Mouse (Mus musculus) lung, adult 2 months (tissue): ENCODE results near the gene Lrch3. TPM values are rescaled to one million over a fixed set of nuclear protein-coding genes. Genes with fewer than 3 reads are reported as not detected.

Experiments
- DNase-seq: peaks from one replicate; pipeline ENCODE4 v3.0.0; 2022
- H3K4me1 ChIP-seq: fragments of 200-500 bp; 2 replicates; pipeline ENCODE4 v1.6.1; 2011; ENCODE audit warnings: low read length; ENCODE audit not compliant: control insufficient read depth, insufficient read depth
- H3K4me3 ChIP-seq: fragments of 200-500 bp; replicated peaks from 2 replicates; pipeline ENCODE3; 2011; ENCODE audit warnings: low read depth, mild to moderate bottlenecking, control low read depth, low read length; ENCODE audit errors: extremely low read depth
- CTCF ChIP-seq: fragments of 200-500 bp; IDR thresholded peaks from 2 replicates; pipeline ENCODE4 v1.5.1; 2011; ENCODE audit warnings: mild to moderate bottlenecking, low read length, control low read depth; ENCODE audit not compliant: insufficient read depth
- POLR2A ChIP-seq: fragments of 200-500 bp; IDR thresholded peaks from 2 replicates; pipeline ENCODE4 v1.6.1; 2011; ENCODE audit warnings: low read depth, mild to moderate bottlenecking, control low read depth, low read length, borderline replicate concordance; ENCODE audit errors: extremely low read depth
- WGBS: fragments of 180-500 bp; shearing (Covaris S2); methylation state at CpG from one replicate; pipeline ENCODE4 v1.1.7; 2018; 5-methylcytosine and 5-hydroxymethylcytosine counted together
- polyA plus RNA-seq: library from polyadenylated mRNA; depleted of rRNA; stranded (reverse); fragments of >200 nt; gene quantifications from 2 replicates; pipeline ENCODE4 v1.2.3, GENCODE M21; 2012

The Lrch3 gene
- polyA plus RNA-seq, 1 experiment, result 40.3 TPM

DNA sequence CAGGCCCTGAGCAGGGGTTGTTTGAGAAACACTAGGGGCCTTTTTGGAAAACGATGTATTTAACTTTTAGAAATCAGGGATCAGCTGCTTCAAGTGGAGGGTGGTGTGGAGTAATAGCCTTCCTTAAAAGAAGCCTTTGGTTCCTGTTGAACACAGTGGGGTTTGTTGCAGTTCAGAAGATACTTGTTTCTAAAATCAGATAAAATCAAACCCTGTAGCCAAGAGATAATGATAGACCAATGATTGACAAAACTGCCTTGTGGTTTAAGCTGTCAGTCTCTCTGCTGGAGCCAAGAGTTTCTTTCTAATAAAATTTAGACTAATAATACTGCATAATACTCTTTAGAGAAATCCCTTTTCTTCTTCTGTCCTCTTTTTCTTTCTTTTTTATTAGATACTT is 66.3 kb downstream of the Lrch3 start:
- TF ChIP-seq CTCF, result no peak
- TF ChIP-seq POLR2A, result no peak
- WGBS, result 70% methylated on average over 1 of the region's 1 CpGs
- H3K4me3 ChIP-seq, result no peak overlapping the region
- DNase-seq, result no peak
- no peaks in the 10 kb centered on the region for H3K4me1 ChIP-seq

DNA sequence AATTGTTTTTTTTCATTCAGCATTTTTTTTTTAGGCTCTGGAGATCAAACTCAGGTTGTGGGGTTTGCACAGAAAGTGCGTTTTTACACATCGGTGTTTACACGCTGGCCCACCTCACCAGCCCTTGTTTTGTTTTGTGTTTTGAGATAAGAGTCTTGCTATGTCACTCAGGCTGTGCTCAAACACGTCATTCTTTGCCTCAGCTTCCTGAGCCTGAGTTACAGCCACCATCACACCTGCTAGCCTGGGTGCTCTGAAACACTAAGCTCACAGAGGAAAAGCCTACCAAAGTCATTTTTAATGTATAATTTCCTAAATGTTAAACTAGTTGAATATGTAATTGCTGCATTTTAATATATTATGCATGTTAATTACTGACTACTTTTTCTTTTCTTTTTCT is 67.5 kb downstream of the Lrch3 start:
- WGBS, result 80% methylated on average over 4 of the region's 4 CpGs

DNA sequence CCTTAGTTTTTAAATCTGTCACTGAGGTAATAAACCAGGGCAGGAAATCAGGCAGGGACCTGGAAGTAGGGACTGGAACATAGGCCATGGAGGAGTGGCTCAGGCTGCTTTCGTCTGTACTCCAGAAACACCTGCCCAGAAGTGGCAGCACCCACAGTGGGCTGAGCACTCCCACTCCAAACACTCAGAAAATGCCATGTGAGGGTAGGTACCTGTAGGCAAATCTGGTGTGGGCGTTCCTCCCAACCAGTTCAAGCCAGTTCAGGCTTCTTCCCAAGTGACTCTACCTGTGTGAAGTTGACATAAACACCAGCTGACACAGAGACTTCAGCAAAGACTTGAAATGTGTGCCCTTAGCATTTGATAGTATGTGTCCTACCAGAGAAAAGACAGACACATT is 70.7 kb downstream of the Lrch3 start:
- TF ChIP-seq POLR2A (no peak), CTCF (no peak)
- H3K4me1 ChIP-seq, result no peaks in the 10 kb centered on the region
- peak; percentile 21 for DNase-seq
- H3K4me3 ChIP-seq, result no peak overlapping the region
- WGBS, result 73% methylated on average over 2 of the region's 2 CpGs

More for the DNA sequence above, 67.5 kb downstream of the Lrch3 start:
- DNase-seq, result no peak
- H3K4me3 ChIP-seq, result no peak overlapping the region
- no peaks in the 10 kb centered on the region for H3K4me1 ChIP-seq
- TF ChIP-seq CTCF (no peak), POLR2A (no peak)

DNA sequence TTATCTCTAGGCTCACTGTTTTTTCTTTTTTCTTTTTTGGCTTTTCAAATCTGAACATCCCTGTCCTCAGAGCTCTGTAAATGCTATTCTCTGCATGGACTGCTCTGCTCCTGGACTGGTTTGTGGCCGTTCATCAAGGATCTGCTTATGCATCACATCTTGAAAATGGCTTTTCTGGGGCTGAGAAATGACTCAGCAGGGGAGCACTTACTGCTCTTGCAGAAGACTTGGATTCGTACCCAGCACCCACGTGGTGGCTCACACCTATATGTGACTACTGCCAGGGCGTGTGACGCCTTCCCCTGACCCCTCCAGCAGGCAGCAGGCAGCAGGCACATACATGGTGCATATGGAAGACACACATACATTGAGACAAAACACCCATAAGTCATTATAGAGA is 78.3 kb downstream of the Lrch3 start:
- no peak for DNase-seq
- WGBS, result 89% methylated on average over 5 of the region's 5 CpGs
- H3K4me1 ChIP-seq, result no peaks in the 10 kb centered on the region
- H3K4me3 ChIP-seq, result no peak overlapping the region
- TF ChIP-seq CTCF (no peak), POLR2A (no peak)

DNA sequence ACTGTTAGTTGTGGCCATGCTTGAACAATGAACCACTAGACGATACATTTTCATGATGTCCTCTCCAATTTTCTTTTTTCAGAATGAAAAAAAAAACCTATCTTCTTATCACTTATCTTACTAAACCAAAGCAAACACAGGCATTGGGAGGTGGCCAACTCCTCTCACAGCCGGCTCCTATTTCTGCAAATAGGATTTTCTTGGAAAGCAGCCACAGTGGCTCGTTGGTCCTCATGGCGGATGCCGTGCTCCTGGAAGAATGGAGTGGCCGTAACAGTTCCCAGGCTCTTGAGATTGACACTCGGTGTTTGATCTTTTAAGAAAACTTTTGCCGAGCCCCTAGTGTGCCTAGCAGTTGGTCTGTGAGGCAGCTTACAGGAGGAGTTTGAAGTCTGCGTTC is 91.3 kb downstream of the Lrch3 start:
- Histone ChIP-seq H3K4me1 (peaks cover 5% of the 10 kb centered on the region; the same call in 1 of the 2 replicates), H3K4me3 (no peak overlapping the region)
- WGBS, result 17% methylated on average over 9 of the region's 9 CpGs
- DNase-seq, result peak; percentile 39
- no peak for TF ChIP-seq POLR2A
- TF ChIP-seq CTCF, result no peak

DNA sequence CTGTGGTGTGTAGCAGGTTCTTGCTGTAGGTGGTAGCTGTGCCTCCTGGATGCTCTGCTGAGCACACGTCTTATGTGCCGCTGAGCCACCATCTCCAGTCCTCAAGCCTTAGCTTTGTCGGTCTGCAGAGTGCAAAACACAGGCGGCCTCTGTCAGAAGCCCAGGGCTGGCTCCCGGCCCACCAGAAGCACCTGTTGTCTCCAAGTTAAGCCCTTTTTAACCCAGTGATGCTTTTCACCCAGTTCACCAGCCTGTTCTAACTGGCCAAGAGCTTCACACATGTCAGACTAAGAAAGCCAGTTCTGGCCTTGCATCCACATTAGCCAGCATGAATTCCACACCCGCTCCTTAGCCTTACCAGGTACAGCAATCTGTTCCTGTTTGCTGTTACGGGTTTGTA is 93.0 kb downstream of the Lrch3 start:
- DNase-seq, result no peak
- H3K4me1 ChIP-seq, result peaks cover 5% of the 10 kb centered on the region; the same call in 1 of the 2 replicates
- 84% methylated on average over 7 of the region's 7 CpGs for WGBS
- H3K4me3 ChIP-seq, result no peak overlapping the region
- TF ChIP-seq POLR2A (no peak), CTCF (no peak)

DNA sequence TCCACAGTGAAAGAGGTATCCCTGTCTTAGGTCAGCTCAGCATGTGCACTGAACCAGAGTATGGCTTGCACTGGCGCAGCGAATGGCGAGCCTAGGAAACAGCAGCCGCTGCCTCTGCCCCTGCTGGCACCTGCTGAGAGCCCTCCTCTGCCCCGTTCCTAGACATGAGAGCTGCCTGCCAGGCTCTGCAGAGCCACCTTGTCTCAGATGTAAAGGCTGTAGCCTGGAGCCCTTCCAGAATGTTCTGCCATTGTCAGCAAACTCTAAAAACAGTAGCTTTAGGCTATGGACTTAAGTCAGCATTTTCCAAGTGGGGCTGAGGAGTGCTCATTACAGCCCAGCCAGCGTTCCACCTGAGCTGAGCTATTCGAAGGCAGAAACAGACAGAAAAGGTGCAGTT is 93.5 kb downstream of the Lrch3 start:
- no peak overlapping the region for H3K4me3 ChIP-seq
- WGBS, result 76% methylated on average over 7 of the region's 7 CpGs
- DNase-seq, result no peak
- H3K4me1 ChIP-seq, result peaks cover 5% of the 10 kb centered on the region; the same call in 1 of the 2 replicates
- TF ChIP-seq CTCF, result no peak
- no peak for TF ChIP-seq POLR2A

DNA sequence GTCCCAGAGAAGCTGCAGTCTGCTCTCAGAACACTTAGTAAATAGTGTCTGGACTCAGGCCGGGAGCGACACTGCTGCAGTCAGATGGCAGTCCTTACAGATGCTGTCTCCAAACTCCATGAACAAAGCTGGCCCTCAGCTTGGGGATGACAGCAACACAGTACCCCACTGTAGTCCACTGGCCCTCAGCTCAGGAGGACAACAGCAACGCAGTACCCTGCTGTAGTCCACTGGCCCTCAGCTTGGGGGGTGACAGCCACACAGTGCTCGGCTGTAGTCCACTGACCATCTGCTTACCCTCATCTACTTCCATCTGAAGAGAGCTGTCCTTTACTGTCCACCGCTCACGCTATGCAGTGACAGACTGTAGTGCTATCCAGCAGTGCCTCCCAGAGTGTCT is 96.3 kb downstream of the Lrch3 start:
- no peak for DNase-seq
- no peak overlapping the region for H3K4me3 ChIP-seq
- 91% methylated on average over 6 of the region's 6 CpGs for WGBS
- H3K4me1 ChIP-seq, result peaks cover 3% of the 10 kb centered on the region; the same call in 1 of the 2 replicates
- no peak for TF ChIP-seq POLR2A
- no peak for TF ChIP-seq CTCF

DNA sequence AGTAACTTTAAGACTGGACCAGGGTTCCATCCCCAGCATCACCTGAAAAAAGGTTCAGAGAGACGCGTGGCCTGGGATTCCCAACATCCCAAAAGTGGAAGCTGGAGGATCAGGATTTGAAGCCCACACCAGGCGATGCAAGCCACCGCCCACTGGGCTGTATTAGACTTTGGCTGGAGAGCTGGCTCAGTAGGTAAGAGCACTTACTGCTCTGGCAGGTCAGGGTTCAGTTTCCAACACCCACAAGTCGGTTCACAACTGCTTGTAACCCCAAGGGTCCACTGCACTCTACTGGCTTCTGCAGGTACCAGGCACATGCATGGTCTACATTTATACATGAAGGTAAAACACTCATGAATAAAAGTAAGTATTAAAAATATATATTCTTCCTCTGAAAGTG is 99.9 kb downstream of the Lrch3 start:
- 91% methylated on average over 5 of the region's 5 CpGs for WGBS
- Histone ChIP-seq H3K4me1 (no peaks in the 10 kb centered on the region), H3K4me3 (no peak overlapping the region)
- DNase-seq, result no peak
- TF ChIP-seq CTCF (no peak), POLR2A (no peak)

DNA sequence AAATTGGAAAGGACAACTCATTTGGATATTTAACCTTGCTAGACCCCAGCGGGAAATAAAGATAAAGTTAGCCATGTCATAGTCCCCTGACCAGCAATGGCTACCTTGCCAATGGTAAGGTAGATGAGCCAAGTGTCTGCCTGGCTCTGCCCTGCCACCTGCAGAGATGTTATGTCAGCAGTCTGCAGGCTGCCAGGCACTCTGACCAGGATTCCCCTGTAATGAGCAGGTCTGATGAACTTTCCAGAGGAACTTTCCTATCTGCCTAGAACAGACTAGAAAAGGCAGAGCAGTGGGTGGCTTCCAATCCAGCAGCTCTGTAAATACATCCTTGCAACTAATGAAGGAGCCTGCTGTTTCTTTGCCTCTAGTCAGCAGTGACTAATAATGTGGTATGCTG is 101.0 kb downstream of the Lrch3 start:
- H3K4me3 ChIP-seq, result no peak overlapping the region
- no peaks in the 10 kb centered on the region for H3K4me1 ChIP-seq
- DNase-seq, result no peak
- TF ChIP-seq CTCF (no peak), POLR2A (no peak)
- WGBS, result 83% methylated on average over 1 of the region's 1 CpGs

DNA sequence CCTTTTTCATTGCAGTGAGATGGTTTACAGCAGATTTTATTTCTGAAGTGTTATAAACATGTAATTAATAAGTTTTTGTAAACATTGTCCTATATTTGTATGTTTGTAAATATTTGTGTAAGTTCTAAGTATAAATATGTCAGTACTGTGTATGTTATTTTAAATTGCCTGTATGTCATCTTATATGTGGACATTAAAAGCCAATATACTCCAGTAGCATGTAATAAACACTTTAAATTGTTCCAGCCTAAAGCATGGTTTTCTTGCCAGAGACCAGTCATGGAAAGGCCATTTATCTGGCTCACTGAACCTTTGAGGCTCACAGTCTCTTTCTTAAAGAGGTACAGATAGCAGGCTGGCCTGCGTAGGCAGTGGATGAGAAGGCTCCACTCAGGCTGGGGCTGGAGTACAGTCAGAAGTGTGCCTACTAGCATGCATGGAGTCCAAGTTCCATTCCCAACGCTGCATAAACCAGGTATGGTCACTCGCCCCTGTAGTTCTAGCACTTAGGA is 101.6 kb downstream of the Lrch3 start:
- 98% methylated on average over 3 of the region's 3 CpGs for WGBS
- H3K4me1 ChIP-seq, result no peaks in the 10 kb centered on the region
- TF ChIP-seq POLR2A, result no peak
- TF ChIP-seq CTCF, result no peak

More for the DNA sequence above, 101.6 kb downstream of the Lrch3 start:
- DNase-seq, result no peak
- no peak overlapping the region for H3K4me3 ChIP-seq
